Mouse (Mus musculus): ENCODE measurements at regions not wholly inside any gene's neighbourhood (a gene's known extent, or its start where the extent isn't known, plus 50 kb on each side); places are given as distances from the start of the nearest gene placed in this dataset.

DNA sequence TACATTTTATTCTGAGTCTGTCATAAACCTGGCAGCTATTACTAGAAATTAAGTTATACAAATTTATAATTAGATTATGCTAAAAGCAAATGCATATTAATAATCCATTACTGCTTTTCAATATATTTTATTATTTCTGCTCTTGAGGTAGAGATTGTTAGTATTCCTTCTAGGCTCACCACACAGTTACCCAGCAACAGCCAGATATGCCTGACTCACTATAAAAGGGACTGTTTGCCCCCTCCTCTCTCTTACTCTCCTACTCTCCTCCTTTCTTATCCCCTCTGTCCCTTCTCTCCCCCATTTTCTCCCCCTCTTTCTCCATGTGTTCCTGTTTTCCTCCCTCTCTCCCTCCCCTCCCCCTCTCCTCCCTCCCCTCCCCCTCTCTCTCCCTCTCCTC is 98.7 kb downstream of the 4930505A04Rik start:
- DNase-seq, result no peak

DNA sequence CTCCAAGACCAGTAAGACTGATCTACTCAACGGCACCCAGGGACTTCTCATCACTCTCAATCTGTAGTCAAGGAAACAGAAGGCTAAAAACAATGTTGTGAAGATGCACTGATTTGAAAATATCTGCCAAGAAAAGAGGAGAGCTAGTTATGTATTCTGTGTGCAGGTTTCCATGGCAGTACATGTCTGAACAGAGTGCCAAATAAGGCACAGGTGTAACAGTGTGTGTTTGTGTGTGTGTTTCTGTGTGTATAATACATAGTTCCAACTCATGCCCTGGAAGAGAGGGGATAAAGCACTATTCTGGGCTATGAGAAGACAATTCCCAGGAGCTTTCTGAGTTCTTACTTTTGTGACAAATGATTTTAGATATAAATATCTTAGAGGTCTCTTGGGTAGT is 99.7 kb downstream of the 4930505A04Rik start:
- no peak for DNase-seq

GRCm38 (mm10) chr11:30369601-30370240 is 101.7 kb upstream of the Sptbn1 start:
- no peak for DNase-seq

DNA sequence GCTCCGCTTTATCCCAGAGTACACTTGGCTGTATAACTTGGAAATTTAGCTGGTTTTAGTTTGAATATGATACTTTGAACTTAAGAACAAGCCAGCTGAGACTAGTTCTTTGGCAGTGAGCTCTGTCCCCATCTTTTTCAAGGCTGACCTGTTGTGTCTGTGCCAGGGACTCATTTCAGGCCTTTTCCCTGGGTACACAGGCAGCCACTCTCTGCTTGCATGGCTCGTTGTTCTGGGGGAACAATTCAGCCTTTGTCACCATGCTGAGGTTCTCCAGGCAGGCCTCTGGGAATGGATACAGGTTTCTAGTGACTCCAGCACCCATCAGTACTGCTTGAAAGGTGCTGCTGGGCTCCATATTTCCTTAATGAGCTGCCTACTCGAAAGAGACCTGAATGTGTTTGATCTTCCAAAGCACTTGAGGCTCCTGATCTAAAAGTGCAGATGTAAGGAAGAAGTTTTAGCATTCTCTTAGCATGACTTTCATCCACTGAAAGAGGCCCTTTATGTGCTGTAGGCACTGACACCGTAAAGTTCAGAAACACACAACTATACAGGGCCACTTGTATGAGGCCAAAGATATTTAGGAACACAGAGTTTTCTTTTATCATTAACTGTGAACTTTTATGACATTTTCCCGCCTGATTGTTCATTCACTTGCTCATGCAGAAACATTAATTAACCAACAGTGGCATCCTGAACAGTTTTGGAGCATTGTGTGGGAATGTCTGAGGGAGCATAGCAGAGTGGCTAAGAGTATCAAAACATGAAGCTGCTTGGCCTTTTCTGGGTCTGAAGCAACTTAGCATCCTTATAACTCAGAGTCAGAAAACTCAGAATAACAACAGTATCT is 99.6 kb upstream of the Sptbn1 start:
- peak; percentile 79 to 86 for DNase-seq

DNA sequence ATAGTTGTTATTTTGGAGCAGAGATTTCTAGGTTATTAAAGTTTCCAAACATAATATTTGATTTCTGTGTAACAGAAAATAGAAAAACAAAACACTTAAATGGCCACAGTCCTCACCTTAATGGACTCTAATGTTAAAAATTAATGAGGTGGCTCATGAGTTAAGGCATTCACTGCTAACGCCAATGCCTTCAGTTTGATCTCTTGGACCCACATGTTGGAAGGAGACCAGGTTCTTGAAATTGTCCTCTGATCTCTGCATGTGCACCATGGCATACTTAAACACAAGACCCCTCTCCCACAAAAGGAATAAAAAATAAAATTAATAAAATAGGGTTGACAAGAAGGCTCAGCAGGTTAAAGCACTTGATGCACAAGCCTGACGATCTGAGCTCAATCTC is 98.5 kb upstream of the Sptbn1 start:
- peak; percentile 59 to 84 for DNase-seq

DNA sequence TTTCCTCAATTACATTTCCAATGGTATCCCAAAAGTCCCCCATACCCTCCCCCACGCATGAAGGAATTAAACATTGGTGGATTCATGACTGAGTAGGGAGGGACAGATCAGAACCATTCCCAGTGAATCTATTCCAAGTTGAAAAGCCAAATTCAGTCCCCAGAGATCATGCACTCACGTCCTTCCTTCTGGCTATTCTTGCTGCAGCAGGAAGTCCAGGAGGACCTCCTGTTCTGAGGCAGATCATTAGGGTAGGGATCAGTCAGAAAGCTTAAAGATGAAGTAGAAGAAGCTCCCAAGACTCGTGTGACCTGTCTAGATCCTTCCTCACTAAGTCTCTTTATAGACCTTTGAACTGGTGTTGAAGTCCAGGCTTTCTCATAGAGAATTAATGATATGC is 97.0 kb upstream of the Sptbn1 start:
- peak in 1 of 2 experiments; percentile 31 for DNase-seq

GRCm38 (mm10) chr11:30364591-30364990 is 96.6 kb upstream of the Sptbn1 start:
- DNase-seq, result peak in 1 of 2 experiments; percentile 17

DNA sequence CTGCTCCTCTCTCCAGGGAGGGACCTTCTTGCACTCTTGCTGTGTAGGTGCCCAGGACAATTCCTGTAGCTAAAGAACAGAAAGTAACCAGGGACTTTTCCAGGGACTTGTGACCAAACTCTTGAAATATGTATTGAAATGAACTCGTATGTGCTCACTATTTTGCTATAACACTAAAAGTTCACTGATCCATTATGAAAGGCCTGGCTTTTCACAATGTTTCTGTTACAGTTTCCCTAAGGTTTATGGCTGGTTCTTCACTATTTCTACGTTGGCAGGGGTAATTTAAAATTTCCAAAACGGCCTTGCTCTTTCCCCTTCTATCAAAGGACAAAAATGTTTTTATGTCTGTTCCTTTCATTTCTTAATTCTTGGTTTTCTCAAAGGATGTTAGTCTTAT is 90.2 kb upstream of the Sptbn1 start:
- DNase-seq, result no peak

GRCm38 (mm10) chr11:30355356-30355755 is 87.4 kb upstream of the Sptbn1 start:
- no peak for DNase-seq

DNA sequence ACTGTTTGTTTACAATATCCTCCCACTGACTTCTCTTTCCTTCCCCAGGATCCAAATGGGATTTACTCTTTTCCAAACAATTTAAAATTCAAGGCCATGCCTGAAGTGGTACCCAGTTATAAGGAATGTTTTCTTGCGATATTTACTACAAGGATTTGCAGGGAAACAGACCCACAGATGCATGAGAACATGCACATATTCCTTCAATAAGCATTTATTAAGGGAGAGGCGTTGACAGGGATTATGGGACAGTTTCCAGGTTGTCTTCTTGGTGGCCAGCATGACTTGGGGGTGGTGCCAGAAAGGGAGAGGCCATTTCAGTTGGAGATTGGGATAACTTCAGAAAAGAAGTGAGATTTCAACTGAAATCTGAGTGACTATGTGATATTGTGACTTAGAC is 58.4 kb upstream of the Sptbn1 start:
- no peak for DNase-seq
